In the genomic region with DNA sequence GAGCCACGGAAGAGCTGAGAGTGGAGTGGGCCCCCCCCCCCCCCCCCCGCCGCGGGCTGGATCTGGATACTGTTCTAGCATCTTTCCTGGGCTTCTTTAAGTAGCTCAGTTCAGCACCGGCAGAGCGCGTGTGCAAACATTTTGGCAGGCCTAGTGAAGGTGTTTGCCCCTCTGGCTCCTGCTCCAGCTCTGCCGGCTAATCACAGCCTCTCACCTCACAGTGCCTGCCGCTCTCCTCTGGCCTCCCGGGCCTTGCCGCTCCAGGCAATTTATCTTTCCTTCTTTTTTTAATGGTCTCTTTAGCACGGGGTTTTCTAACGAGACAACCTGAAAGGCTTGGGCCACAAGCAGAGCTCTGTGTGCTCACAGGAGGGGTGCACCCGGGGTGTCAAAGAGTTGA, we compare ENCODE assay signal across 17 mouse cellular contexts.
"Had no signal": no experiment of that assay in that cellular context is flagged by ENCODE, and none has a peak within 500 bp of the region (broad histone marks: within the 10 kb centered on the region; RNA-seq: fewer than 3 reads in every experiment).

No protein-coding gene starts in this region.

- DNase-seq: lung, adult 18-20 months; lung, embryonic 14.5 days; lung, postnatal 10 days; lung, postnatal 4 days; retina, postnatal 1 day; right cerebral cortex, adult 18-20 months; right cerebral cortex, postnatal 25 days; right cerebral cortex, postnatal 4 days; spleen, adult 18-20 months; thymus, adult 18-20 months; thymus, postnatal 14 days; thymus, postnatal 36 days had no signal

- H3K4me2 ChIP-seq: lung, embryonic 14.5 days; midbrain, embryonic 12.5 days; neural tube, embryonic 13.5 days; neural tube, embryonic 15.5 days had no signal

- H3K9me3 ChIP-seq: midbrain, embryonic 12.5 days; neural tube, embryonic 13.5 days; neural tube, embryonic 15.5 days had no signal

- H3K27me3 ChIP-seq: midbrain, embryonic 12.5 days had no signal

- H3K9ac ChIP-seq: liver, embryonic 14.5 days; lung, embryonic 14.5 days; midbrain, embryonic 12.5 days; neural tube, embryonic 13.5 days; neural tube, embryonic 15.5 days had no signal

- H3K36me3 ChIP-seq: midbrain, embryonic 12.5 days; neural tube, embryonic 13.5 days; neural tube, embryonic 15.5 days had no signal

- H3K4me3 ChIP-seq: midbrain, embryonic 12.5 days; myocyte; neural tube, embryonic 13.5 days; neural tube, embryonic 15.5 days had no signal

- H3K27ac ChIP-seq: liver, embryonic 14.5 days; midbrain, embryonic 12.5 days; neural tube, embryonic 13.5 days; neural tube, embryonic 15.5 days had no signal
